1 mouse cellular context compared by ENCODE assay signal in genomic region chr16:91730446-91730845, GRCm38 (mm10).
TF ChIP-seq lines count a peak whose summit lies in the region.

No protein-coding gene starts in this region.

TF ChIP-seq in CH12.LX, 34 proteins besides CTCF, POLR2A, EP300 and RAD21 (continued from another document):
- TF ChIP-seq ETS1 (conservative IDR thresholded peaks at IDR 0.05; ENCODE audit: low read depth, low read length) (no peak), ELF1 (IDR thresholded peaks at IDR 0.05; ENCODE audit: low read depth, low read length) (no peak), TBP (conservative IDR thresholded peaks at IDR 0.05; ENCODE audit: low read depth, low read length) (no peak), MYC (IDR thresholded peaks at IDR 0.05; ENCODE audit: low read depth, low read length) (no peak), MAX (IDR thresholded peaks at IDR 0.05; ENCODE audit: low read length) (peak; percentile 63), POLR2AphosphoS2 (IDR thresholded peaks at IDR 0.05; ENCODE audit: low read depth, low read length) (no peak), ZNF384 (IDR thresholded peaks at IDR 0.05; ENCODE audit: low read depth, low read length) (no peak), MXI1 (IDR thresholded peaks at IDR 0.05; ENCODE audit: low read depth, low read length) (no peak; the same call in none of the 2 replicates), SMC3 (IDR thresholded peaks at IDR 0.05; ENCODE audit: low read depth, low read length) (no peak), MEF2A (IDR thresholded peaks at IDR 0.05; ENCODE audit: borderline replicate concordance, low read depth, low read length) (peak; percentile 56), NRF1 (IDR thresholded peaks at IDR 0.05; ENCODE audit: low read depth, low read length) (no peak), BHLHE40 (IDR thresholded peaks at IDR 0.05; ENCODE audit: low read depth, low read length) (0 out of 2 replicates have a peak, but pooled peaks have one; percentile 11), TCF12 (IDR thresholded peaks at IDR 0.05; ENCODE audit: low read depth, low read length) (no peak; the same call in 1 of the 2 replicates), PAX5 (IDR thresholded peaks at IDR 0.05; ENCODE audit: low read length) (no peak), NELFE (IDR thresholded peaks at IDR 0.05; ENCODE audit: low read depth, low read length) (0 out of 2 replicates have a peak, but pooled peaks have one; percentile 32), CHD1 (IDR thresholded peaks at IDR 0.05; ENCODE audit: low read depth, low read length) (no peak), MAFK (IDR thresholded peaks at IDR 0.05; ENCODE audit: insufficient replicate concordance, low read length) (0 out of 2 replicates have a peak, but pooled peaks have one; percentile 33), HCFC1 (IDR thresholded peaks at IDR 0.05; ENCODE audit: low read depth, low read length) (no peak), JUN (IDR thresholded peaks at IDR 0.05; ENCODE audit: insufficient read depth, low read depth, low read length) (no peak), JUND (conservative IDR thresholded peaks at IDR 0.05; ENCODE audit: low read depth, low read length) (no peak), KAT2A (IDR thresholded peaks at IDR 0.05; ENCODE audit: insufficient replicate concordance, low read length) (no peak), RCOR1 (conservative IDR thresholded peaks at IDR 0.05; ENCODE audit: low read depth, low read length) (0 out of 2 replicates have a peak, but pooled peaks have one; percentile 43), CHD2 (IDR thresholded peaks at IDR 0.05; ENCODE audit: low read length) (0 out of 2 replicates have a peak, but pooled peaks have one; percentile 32)
TF ChIP-seq in CH12.LX: peak in this region for 8.
